Mouse (Mus musculus): ENCODE data around the gene Unc5cl. TPM values are rescaled to one million over a fixed set of nuclear protein-coding genes. Genes with fewer than 3 reads are reported as not detected.
A peak's percentile ranks its signal among the peaks of the same experiment; 100 is the strongest.
"Not testable (repeated sequence)": the region's sequence is repeated elsewhere in the genome, so short reads cannot be mapped to it uniquely, and the experiment has no call there.

Gene Unc5cl
- polyA plus RNA-seq, 1 experiment from 2014 or later: 0.08 TPM

DNA sequence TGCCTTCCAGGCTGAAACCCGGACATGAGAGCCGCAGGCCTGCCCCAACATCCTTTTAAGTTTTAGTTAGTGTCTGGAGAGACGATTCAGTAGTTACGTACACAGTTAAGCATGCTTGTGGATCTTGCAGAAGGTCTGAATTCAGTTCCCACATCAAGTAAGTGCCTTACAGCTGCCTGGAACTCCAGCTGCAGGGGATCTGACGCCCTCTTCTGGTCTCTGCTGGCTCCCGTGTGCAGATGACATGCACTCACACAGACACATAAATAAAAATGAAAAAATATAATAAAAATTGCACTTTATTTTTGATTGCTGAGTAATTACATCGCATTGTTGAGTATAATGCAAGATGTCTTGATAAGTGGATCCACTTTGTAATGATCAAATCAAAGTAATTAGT is 1.2 kb upstream of the Unc5cl start:
- ATAC-seq (ENCODE audit: insufficient number of reproducible peaks, insufficient read depth, low FRiP score, low TSS enrichment, low read depth): no peak
- no peak overlapping the region for H3K4me2 ChIP-seq

GRCm38 (mm10) chr17:48454190-48454589 is 511 bp upstream of the Unc5cl start:
- H3K4me1 ChIP-seq: peaks cover 3% of the 10 kb centered on the region; the same call in 1 of the 2 replicates
- H3K4me3 ChIP-seq: no peak overlapping the region
- H3K4me2 ChIP-seq: no peak overlapping the region; the same call in 1 of the 2 replicates
- no peak for ATAC-seq (ENCODE audit: insufficient number of reproducible peaks, insufficient read depth, low FRiP score, low TSS enrichment, low read depth)
- no peak overlapping the region for H3K9ac ChIP-seq
- no peaks in the 10 kb centered on the region for H3K27me3 ChIP-seq
- no peak overlapping the region for H3K27ac ChIP-seq
- no peaks in the 10 kb centered on the region for H3K9me3 ChIP-seq
- WGBS: 54% methylated on average over 7 of the region's 7 CpGs
- H3K36me3 ChIP-seq: no peaks in the 10 kb centered on the region

More for the DNA sequence above, 1.2 kb upstream of the Unc5cl start:
- no peak overlapping the region for H3K9ac ChIP-seq
- H3K4me3 ChIP-seq: no peak overlapping the region
- no peaks in the 10 kb centered on the region for H3K36me3 ChIP-seq
- no peaks in the 10 kb centered on the region for H3K9me3 ChIP-seq
- 70% methylated on average over 7 of the region's 7 CpGs for WGBS
- H3K4me1 ChIP-seq: peaks cover 3% of the 10 kb centered on the region; the same call in 1 of the 2 replicates
- no peak overlapping the region for H3K27ac ChIP-seq
- H3K27me3 ChIP-seq: no peaks in the 10 kb centered on the region

DNA sequence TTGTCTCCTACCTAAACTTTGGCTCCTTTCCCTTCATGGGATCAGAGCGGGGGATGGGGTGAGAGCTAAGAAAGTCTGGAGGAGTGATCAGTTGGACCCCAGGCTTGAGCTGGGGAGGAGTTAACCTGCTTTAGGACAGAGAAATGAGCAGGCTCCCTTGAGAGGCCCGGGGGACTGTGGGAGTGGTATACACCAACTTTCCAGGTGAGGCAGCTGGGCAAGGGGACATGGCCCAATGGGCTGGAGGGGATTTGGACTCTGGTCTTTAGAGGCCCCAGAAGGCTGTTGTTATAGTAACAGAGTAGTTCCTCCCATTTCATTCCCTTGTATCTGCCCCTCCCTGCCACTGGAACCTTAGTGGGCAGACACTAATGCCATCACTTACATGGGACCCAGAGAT is 1.3 kb downstream of the Unc5cl start:
- Histone ChIP-seq H3K4me3 (no peak overlapping the region), H3K4me1 (peaks cover 3% of the 10 kb centered on the region; the same call in 1 of the 2 replicates), H3K27ac (no peak overlapping the region), H3K36me3 (no peaks in the 10 kb centered on the region), H3K9ac (no peak overlapping the region), H3K4me2 (no peak overlapping the region), H3K27me3 (no peaks in the 10 kb centered on the region), H3K9me3 (no peaks in the 10 kb centered on the region)
- no peak for ATAC-seq (ENCODE audit: insufficient number of reproducible peaks, insufficient read depth, low FRiP score, low TSS enrichment, low read depth)
- 81% methylated on average over 2 of the region's 2 CpGs for WGBS

GRCm38 (mm10) chr17:48457971-48458653 is 3.4 kb downstream of the Unc5cl start:
- Histone ChIP-seq H3K4me1 (peaks cover 3% of the 10 kb centered on the region; the same call in 1 of the 2 replicates), H3K9me3 (no peaks in the 10 kb centered on the region), H3K27ac (no peak overlapping the region), H3K4me3 (no peak overlapping the region), H3K9ac (no peak overlapping the region), H3K27me3 (no peaks in the 10 kb centered on the region), H3K36me3 (no peaks in the 10 kb centered on the region), H3K4me2 (no peak overlapping the region)
- 80% methylated on average over 13 of the region's 13 CpGs for WGBS
- no peak for ATAC-seq (ENCODE audit: insufficient number of reproducible peaks, insufficient read depth, low FRiP score, low TSS enrichment, low read depth)

DNA sequence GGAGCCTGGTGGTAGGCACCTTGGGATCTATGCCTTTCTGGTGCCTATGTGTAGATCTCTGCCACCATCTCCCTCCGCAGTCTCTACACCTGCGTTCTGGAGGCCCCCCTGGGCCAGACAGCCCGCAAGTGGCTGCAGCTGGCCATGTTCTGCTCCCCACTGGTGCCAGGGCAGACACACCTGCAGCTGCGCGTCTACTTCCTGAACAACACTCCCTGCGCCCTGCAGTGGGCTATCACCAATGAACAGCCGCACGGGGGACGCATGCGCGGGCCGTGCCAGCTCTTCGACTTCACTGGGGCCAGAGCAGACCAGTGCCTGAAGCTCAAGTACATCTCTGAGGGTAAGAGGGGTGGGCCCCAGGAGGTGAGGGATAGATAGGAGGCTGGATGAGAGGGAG is 7.4 kb downstream of the Unc5cl start:
- Histone ChIP-seq H3K36me3 (no peaks in the 10 kb centered on the region), H3K27ac (no peak overlapping the region), H3K4me2 (no peak overlapping the region), H3K27me3 (peaks cover 14% of the 10 kb centered on the region), H3K4me1 (peaks cover 2% of the 10 kb centered on the region), H3K4me3 (no peak overlapping the region), H3K9me3 (no peaks in the 10 kb centered on the region), H3K9ac (no peak overlapping the region)
- 92% methylated on average over 13 of the region's 13 CpGs for WGBS
- no peak for ATAC-seq (ENCODE audit: insufficient number of reproducible peaks, insufficient read depth, low FRiP score, low TSS enrichment, low read depth)

- WGBS: 93% methylated on average over 4 of the region's 4 CpGs
These were observed 8.7 kb downstream of the Unc5cl start for GRCm38 (mm10) chr17:48463391-48463790.

GRCm38 (mm10) chr17:48466769-48467394 is 12.2 kb downstream of the Unc5cl start:
- 36% methylated on average over 22 of the region's 22 CpGs for WGBS
- Histone ChIP-seq H3K27ac (no peak overlapping the region), H3K4me3 (no peak overlapping the region), H3K9ac (no peak overlapping the region), H3K27me3 (peaks cover 18% of the 10 kb centered on the region), H3K36me3 (no peaks in the 10 kb centered on the region), H3K4me2 (peak overlapping the region; percentile 44), H3K4me1 (peaks cover 8% of the 10 kb centered on the region), H3K9me3 (no peaks in the 10 kb centered on the region)
- no peak for ATAC-seq (ENCODE audit: insufficient number of reproducible peaks, insufficient read depth, low FRiP score, low TSS enrichment, low read depth)

More at GRCm38 (mm10) chr17:48463391-48463790, 8.7 kb downstream of the Unc5cl start:
- Histone ChIP-seq H3K27ac (no peak overlapping the region), H3K9ac (no peak overlapping the region), H3K4me1 (peaks cover 8% of the 10 kb centered on the region), H3K4me2 (no peak overlapping the region), H3K4me3 (no peak overlapping the region), H3K36me3 (no peaks in the 10 kb centered on the region), H3K27me3 (peaks cover 18% of the 10 kb centered on the region), H3K9me3 (no peaks in the 10 kb centered on the region)
- ATAC-seq (ENCODE audit: insufficient number of reproducible peaks, insufficient read depth, low FRiP score, low TSS enrichment, low read depth): no peak

DNA sequence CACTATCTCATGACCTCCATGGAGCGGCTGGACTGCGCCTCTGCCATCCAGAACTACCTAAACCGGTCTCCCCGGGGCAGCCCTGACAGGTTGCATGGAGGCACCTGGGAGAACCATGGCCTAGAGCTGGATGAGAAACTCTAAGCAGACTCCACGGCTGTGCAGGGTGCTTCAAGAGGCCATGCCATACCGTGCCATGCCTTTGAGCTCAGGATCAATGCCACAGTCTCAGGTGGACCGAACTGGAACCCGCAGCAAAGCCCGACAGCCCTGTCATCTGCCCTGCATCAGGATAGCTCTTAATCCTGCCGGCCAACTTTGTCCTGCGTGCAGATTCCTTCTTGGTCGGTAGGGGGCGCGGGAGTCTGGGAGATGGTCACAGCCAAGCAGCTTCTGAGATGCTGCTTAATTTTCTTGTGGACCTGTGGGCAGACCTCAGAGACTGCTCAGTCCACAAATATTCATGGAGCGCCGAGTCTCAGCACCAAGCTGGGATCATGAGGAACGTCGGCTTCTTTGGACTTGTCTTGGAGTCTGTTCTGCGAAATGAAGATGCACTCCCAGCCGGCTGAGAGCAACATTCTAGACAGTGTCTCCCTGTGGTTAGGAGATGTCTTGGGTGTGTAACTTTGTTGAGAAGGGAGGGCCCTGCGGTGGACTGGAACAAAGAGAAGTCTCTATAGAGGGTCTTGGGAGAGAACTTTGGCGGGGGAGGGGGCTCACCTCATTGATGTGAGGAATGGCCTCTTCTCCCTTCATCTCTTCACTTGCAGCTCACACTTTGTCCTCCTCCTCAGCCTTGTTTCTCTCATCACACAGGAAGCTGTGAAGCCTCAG is 12.9 kb downstream of the Unc5cl start:
- H3K9me3 ChIP-seq: no peaks in the 10 kb centered on the region
- no peaks in the 10 kb centered on the region for H3K36me3 ChIP-seq
- H3K4me1 ChIP-seq: peaks cover 8% of the 10 kb centered on the region
- H3K9ac ChIP-seq: no peak overlapping the region
- no peak for ATAC-seq (ENCODE audit: insufficient number of reproducible peaks, insufficient read depth, low FRiP score, low TSS enrichment, low read depth)
- H3K27ac ChIP-seq: no peak overlapping the region
- no peak overlapping the region for H3K4me3 ChIP-seq
- 10% methylated on average over 22 of the region's 22 CpGs for WGBS
- H3K4me2 ChIP-seq: peak overlapping the region; percentile 44
- peaks cover 18% of the 10 kb centered on the region for H3K27me3 ChIP-seq

DNA sequence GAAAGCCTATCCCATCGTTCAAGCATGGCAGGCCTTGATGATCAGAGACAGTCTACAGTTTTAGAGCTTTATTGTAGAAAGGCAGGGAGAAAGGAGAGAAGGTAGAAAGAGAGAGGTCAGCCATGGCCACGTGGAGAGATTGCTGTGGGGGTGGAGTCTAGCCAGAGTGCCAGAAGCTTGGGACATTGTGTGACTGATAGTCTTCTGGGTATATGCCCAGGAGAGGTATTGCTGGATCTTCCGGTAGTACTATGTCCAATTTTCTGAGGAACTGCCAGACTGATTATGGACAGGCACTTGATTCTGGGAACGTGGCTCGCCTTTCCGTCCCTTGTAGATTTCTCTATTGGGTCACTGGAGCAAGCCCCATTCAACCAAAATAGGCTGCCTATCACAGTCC is 19.6 kb downstream of the Unc5cl start:
- H3K27ac ChIP-seq, H3K4me3 ChIP-seq: not testable (repeated sequence)
- 83% methylated on average over 6 of the region's 6 CpGs for WGBS

GRCm38 (mm10) chr17:48475444-48475843 is 20.7 kb downstream of the Unc5cl start:
- Histone ChIP-seq H3K4me2 (no peak overlapping the region), H3K9ac (no peak overlapping the region), H3K9me3 (no peaks in the 10 kb centered on the region), H3K4me1 (no peaks in the 10 kb centered on the region), H3K27ac (no peak overlapping the region), H3K4me3 (no peak overlapping the region), H3K36me3 (no peaks in the 10 kb centered on the region), H3K27me3 (no peaks in the 10 kb centered on the region)
- ATAC-seq (ENCODE audit: insufficient number of reproducible peaks, insufficient read depth, low FRiP score, low TSS enrichment, low read depth): no peak
- WGBS: 80% methylated on average over 8 of the region's 8 CpGs

More for the DNA sequence above, 19.6 kb downstream of the Unc5cl start:
- H3K27me3 ChIP-seq; H3K36me3 ChIP-seq; H3K4me2 ChIP-seq; ATAC-seq (ENCODE audit: insufficient number of reproducible peaks, insufficient read depth, low FRiP score, low TSS enrichment, low read depth); H3K4me1 ChIP-seq; H3K9me3 ChIP-seq; H3K9ac ChIP-seq: not testable (repeated sequence)

DNA sequence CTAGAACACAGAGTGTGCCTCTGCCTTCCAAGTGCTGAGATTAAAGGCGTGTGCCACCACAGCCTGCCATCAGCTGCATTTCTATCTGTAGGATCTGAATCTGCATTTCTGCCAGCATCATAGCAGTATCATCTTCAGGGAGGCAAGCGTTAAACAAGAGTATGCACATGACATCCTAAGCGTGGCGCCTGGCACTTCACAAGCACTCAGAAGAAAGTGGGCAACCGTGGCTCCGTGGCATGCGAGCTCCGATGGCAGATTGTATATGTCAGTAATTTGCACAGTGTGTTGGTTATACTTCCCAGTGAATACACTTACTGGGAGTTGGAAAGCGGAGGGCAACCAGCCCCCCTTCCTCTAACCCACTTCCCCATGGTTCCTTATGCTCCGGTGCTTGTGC is 25.3 kb downstream of the Unc5cl start:
- H3K27me3 ChIP-seq: no peaks in the 10 kb centered on the region
- no peaks in the 10 kb centered on the region for H3K9me3 ChIP-seq
- H3K4me2 ChIP-seq: no peak overlapping the region
- WGBS: 85% methylated on average over 10 of the region's 10 CpGs
- H3K4me3 ChIP-seq: no peak overlapping the region
- H3K4me1 ChIP-seq: no peaks in the 10 kb centered on the region
- ATAC-seq (ENCODE audit: insufficient number of reproducible peaks, insufficient read depth, low FRiP score, low TSS enrichment, low read depth): no peak
- H3K36me3 ChIP-seq: no peaks in the 10 kb centered on the region
- no peak overlapping the region for H3K27ac ChIP-seq
- no peak overlapping the region for H3K9ac ChIP-seq
